Mouse (Mus musculus) kidney, postnatal 14 days (tissue): ENCODE data around the gene Arhgap25.

Experiments used
- DNase-seq: peaks from one replicate; pipeline ENCODE4 v3.0.0; 2022; ENCODE audit warnings: mixed read lengths

Arhgap25 gene

GRCm38 (mm10) chr6:87443253-87443652 is 89.8 kb downstream of the Arhgap25 start:
- DNase-seq, result no peak

- DNase-seq, result no peak
Measured at GRCm38 (mm10) chr6:87436745-87437144, 96.3 kb downstream of the Arhgap25 start.

GRCm38 (mm10) chr6:87435791-87436190 is 97.3 kb downstream of the Arhgap25 start:
- no peak for DNase-seq

GRCm38 (mm10) chr6:87428487-87429044 is 104.5 kb downstream of the Arhgap25 start, which contains the start of gene Bmp10:
Bmp10 (plus strand) TSS chr6:87428994.
- DNase-seq, result no peak

- DNase-seq, result no peak
Measured at GRCm38 (mm10) chr6:87427616-87428015, 105.4 kb downstream of the Arhgap25 start.

GRCm38 (mm10) chr6:87426954-87427353 is 106.1 kb downstream of the Arhgap25 start:
- no peak for DNase-seq

GRCm38 (mm10) chr6:87424037-87424816 is 108.8 kb downstream of the Arhgap25 start:
- peak; percentile 48 for DNase-seq

- DNase-seq, result no peak
Measured at GRCm38 (mm10) chr6:87422304-87422703, 110.8 kb downstream of the Arhgap25 start.

GRCm38 (mm10) chr6:87412011-87412410 is 121.0 kb downstream of the Arhgap25 start:
- DNase-seq, result no peak
